Mouse (Mus musculus): Measurements from ENCODE around the gene Gal3st4.

- TF ChIP-seq CTCF (IDR thresholded peaks at IDR 0.05; ENCODE audit: borderline replicate concordance, insufficient read depth, low read length): no peak
- TF ChIP-seq POLR2A (IDR thresholded peaks at IDR 0.05; ENCODE audit: low read depth, low read length): no peak
Measured at GRCm38 (mm10) chr5:138227367-138227766, 45.3 kb downstream of the Gal3st4 start.
